Mouse (Mus musculus): ENCODE data around the gene Pcyt2. TPM values are rescaled to one million over a fixed set of nuclear protein-coding genes. Genes with fewer than 3 reads are reported as not detected.
"Not testable (repeated sequence)": the region's sequence is repeated elsewhere in the genome, so short reads cannot be mapped to it uniquely, and the experiment has no call there.

Gene Pcyt2
- total RNA-seq, 4 experiments from 2014 or later = 201 to 310 (median 259) TPM

DNA sequence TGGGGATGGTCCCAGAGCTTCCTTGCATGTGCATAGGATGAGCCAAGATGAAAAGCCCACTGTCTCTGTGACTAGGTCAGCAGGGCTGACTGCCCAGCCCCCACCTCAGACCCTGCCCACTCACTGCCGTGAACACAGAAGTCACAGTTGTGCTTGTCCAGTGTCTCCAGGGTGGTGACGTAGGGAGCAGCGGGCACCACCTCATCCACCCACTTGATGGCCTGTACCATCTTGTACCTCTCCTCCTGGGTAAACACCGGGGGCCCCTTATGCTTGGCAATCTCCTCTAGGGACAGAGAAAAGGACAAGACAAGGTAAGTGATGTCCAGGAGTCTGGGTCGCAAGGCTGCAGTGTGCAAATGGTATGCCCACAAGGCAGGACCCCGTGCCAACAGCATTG is 2.6 kb downstream of the Pcyt2 start:
- no peak for DNase-seq

DNA sequence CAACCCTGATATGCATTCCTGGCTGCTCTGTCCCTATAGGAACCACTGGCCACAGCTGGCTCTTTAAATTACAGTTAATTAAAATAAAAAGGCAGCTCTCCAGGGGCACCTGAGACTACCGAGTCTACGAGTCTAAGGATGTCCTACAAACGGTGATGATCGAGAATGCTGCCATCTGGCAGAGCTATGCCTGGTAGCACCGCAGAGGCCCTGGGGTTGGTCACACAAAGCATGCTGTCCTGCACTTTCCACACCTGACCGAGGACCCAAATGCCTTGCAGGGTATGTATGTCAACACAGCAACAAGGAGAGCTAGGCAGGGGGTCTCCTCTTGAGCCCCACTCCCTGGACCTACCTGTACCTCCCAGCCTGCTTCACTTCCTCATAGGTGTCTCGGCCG is 3.8 kb downstream of the Pcyt2 start:
- DNase-seq = no peak

DNA sequence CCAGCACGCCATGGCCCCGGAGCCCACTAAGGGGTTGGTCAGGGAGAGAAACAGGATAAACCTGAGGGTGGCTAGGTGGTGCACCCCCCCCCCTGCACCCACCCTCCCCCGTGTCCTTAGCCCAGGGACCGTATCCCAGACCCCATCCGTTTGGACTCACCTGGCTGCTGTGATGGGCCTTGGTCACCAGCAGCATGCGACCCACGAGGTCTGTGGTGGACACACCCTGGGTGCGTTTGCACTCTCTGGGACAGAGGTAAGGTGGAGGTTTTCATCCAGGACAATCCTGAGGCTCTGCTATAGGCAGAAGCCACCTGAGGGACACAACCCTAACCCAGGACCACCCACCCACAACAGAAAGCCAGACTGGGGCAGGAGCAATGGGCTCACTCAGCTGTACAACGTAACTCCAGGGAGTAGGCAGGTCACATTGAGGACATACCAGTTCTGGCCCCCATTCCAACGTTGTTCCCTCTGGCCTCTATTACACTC is 4.2 kb downstream of the Pcyt2 start:
- no peak for DNase-seq

DNA sequence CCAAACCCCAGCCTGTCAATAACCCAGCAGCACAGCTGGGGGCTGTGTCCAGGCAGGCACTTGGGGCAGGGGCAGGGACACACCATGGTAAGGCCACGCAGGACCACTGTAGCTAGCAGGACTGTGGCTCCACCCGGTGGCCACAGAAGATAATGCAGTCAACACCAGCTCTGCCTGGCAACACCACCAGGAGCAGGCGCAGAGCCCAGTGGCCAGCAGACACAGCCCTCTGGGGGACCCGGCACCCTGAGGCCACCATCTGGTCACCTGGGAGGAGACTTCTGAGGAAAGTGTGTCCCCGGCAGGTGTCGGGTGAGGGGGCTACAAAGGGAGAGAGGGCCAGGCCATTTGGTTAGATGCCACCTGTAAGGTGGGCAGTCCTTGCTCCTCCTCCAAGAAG is 5.0 kb downstream of the Pcyt2 start:
- no peak for DNase-seq

DNA sequence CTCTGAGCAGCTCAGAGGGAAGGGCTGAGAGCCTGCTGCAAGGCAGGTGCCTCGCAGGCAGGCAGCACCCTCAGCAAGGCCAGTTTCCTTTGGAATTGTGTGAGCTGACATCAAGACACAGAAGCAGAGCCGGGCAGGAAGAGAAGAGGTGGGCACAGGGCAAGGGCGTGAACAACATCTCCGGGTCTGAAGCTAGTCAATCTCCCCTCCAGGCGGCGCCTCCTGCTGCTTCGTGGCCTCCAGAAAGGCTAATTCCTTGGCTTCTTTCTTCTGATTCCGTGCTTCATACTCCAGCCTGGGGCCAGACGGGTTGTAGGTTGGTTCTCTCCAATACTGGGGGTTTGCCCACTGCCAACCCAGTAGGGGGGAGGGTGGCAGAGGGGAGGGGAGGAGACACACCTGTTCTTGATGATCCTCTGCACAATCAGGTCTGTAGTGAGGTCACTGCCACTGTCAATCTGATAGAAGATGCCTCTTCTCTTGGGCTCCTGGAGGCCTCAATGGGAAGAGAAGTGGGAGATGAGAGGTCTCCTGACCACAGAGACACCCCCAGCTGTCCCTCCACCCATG is 7.2 kb downstream of the Pcyt2 start:
- DNase-seq = no peak

DNA sequence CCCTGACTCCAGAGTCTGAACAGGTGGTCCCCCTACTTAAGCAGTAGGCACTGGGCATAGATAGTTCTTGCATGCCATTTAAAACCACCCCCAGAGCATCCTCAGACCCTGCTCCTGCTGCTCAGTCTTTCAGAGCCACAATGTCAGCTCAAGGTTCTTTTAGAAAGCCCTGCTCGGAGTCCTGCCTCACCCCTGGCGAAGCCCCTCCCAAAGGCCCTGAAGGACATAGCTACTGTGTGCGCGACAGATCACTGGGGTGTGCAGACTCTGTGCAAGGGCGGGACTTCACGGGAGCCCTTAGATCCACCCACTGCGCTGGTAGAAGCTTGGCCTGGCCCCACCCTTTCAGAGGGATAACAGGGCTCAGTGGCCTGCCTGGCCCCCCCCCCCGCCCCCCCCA is 8.5 kb downstream of the Pcyt2 start:
- DNase-seq = no peak

DNA sequence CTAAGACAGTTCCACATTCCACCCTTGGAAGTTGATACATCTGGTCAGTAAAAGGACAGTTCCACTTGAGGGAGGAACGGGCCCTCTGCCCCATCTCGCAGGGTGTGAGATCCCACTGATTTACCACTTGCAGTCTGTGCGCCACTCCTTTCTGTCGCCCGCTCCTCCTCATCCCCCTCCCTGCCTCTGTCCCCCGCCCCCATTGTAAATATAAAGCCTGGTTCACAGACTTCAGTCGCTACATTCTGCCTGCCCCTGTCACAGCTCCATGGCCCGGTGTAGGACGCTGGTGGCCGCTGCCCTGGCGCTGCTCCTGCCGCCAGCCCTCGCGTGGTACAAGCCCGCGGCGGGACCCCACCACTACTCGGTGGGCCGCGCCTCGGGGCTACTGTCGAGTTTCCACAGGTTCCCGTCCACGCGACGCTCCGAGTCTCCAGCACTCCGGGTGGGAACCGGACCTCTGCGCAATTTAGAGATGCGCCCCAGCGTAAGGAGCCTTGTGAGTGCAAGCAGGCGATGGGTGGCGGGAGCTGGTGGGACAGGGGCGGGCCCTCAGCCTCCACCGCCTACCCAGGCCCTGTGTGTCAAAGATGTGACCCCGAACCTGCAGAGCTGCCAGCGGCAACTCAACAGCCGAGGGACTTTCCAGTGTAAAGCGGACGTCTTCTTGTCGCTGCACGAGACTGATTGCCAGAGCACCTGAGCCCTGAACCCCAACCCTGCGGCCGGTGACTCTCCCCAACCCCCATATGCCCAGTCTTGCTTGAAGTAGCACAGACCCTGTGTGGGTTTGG is 9.3 kb downstream of the Pcyt2 start, which contains the start of gene Npb:
Gene Npb, plus strand, starts transcription at position 237 of the 794 bp plus-strand sequence.
- DNase-seq = no peak

DNA sequence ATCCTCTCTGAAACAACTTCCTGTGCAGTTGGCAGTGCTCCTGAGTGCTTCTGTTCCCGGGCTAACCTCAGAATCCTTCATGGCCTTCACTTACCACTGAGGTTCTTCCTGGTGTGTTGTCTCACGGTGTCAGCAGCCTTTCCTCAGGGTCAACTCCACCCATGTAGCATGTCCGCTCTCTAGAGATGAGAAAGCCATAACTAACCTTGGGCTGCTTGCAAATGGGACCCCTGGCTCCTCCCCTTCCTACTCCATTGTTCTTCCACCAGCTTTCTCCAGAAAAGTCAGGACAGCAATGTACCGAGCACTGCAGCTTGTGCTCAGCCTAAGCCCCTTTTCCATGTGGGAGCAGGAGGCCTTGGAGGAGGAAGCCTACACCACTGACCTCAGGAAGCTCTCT is 11.0 kb downstream of the Pcyt2 start:
- no peak for DNase-seq

DNA sequence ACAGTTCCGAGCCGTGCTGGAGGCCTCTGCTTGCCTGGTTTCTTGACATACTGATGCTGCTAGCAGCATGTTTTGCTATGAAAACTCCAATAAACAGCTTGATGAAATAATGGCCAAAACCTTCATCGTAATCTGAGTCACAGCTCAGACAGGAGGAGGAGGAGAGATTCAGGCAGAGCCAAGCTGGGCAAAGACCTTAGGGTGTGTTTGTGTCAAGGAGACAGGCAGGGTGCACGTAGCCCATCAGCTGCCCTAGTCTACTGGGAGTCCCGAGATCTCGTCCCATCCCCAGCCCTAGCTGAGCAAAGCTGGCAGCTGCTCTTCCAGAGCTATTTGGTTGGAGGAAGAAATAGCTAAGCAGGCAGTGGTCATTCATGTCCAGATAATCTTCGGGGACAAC is 12.1 kb downstream of the Pcyt2 start:
- no peak for DNase-seq

DNA sequence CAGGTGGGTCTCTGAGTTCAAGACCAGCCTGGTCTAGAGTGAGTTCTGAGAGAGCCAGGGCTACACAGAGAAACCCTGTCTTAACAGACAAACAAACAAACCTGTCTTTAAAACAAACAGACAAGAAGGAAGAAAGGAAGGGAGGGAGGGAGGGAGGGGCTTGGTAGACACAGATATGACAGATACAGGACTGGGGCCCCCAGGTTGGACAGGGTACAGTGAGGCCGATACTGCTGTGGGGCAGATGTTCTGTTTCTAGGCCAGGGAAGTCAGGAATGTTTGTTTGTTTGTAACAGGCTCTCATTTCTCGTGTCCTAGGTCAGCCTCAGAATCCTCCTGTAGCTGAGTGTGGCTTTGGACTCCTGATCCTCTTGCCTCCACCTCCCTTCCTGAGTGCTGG is 14.2 kb downstream of the Pcyt2 start:
- DNase-seq = no peak

DNA sequence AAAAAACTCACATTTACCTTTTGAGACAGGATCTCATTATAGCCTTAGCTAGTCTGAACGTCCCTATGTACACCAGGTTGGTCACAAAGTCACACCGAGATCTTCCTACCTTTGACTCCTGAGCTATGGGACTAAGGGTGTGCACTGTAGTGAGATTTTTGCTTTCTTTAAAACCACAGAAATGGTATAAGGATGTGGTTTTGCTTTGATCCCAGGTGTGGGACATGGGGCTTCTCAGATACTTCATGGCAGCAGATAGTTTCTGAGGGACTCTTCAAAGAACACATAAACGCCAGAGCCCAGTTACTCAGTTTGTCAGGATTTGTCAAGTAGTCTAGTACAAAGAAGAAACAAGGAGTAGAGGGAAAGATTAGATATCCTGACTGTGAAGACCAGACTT is 17.0 kb downstream of the Pcyt2 start:
- no peak for DNase-seq

DNA sequence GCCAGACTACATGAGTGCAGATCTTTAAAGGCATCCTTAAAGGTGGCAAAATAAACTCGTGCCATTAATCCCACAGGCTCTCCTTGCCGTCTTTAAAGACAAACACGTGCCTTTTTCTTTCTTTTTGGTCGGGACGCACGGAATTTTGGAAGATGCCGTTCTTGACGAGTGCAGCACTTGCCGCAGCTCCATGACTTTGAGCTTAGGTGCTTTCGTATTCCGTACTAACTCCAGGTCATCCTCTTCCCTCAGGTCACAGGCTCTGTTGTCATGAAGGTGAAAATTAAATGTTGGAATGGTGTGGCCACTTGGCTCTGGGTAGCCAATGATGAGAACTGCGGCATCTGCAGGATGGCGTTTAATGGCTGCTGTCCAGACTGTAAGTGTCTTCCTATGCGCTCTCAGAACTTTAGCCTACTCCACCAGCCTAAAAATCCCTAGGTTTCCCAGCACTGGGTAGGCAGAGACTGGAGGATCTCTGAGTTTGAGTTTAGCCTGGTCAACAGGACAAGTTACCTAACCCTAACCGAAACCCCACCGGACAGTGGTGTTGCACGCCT is 18.7 kb downstream of the Pcyt2 start:
- no peak for DNase-seq

DNA sequence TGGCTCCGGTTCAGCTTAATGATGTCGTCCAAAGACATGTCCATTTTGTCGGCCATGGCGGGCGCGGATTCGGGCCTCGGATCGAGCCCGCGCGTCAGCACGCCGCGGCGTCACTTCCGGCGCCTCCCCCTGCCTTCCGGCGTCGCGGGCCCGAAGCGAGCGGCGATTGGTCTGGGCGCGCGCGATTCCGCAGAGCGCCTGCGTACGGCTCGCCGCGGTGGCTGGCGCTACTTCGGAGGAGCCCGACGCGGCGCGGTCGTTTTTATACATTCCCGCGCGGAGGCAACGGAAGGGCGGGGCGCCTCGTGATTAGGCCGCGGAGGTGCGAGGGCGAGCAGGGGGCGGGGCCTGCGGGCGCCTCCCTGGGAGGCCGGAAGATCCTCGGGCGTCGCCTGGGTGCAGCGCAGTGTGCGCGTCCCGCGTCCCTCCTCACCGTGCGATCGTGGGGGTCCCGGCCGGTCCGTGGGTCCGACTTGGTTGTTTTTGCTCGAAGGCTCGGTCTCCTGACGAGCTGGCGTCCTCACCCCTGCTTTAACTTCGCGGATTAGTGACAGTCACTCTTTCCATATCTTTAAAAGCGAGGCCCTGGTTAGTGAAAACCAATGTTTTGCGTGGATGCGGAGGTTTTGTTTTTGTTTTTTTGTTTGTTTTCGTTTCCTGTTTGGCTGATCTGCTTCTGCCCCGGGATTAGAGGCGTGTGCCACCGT is 19.3 kb downstream of the Pcyt2 start, which contains the start of the genes Alyref and Anapc11:
Gene Alyref, minus strand, starts transcription at position 83 of the 707 bp plus-strand sequence.
Gene Anapc11, plus strand, starts transcription at position 139 of the 707 bp plus-strand sequence.
- DNase-seq = peak; percentile 89

DNA sequence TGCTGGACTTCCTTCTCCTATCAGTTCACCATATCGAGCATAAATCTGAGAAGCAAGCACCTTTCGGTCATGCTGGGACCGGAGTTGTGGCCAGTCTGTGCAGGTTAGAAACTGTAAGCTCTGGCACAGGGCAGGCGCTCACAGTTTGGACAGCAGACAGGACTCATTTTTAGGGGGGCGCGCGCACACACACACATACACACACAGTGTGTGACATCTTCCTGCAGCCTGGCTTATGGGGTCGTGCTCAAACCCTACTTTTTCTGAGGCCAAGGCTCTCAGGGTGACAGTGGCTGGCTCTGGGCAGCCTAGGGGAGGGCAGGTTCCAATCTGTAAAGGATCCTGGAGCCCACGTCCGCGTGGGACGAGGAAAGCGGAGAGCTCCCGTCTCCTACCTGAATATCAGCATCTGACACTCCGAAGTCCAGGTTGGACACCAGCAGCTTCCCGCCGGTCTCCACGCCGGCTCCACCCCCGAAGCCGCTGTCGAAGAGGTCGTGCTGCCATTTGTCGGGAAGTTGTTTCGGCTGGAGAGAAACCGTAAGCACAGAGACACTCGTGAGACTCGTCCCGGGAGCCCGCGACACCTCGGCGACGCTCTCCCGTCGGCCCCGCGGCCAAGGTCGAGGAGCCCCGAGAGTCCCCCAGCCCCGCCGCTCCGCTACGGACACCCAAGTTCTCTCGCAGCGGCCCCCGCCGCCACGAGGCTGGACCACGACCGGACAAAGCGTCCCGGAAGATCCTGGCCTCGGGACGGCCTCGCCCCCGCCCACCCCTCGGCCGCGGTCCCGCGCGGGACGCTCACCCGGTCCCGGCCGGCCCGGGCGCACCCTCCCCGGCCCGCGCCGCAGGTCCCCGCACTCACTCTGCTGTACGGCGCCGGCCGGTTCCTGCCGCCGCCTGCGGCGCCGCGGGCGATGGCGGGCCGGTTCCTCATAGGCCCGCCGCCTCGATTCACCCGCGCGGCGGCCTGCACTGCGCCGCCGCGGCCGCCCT is 20.2 kb downstream of the Pcyt2 start:
- no peak for DNase-seq

DNA sequence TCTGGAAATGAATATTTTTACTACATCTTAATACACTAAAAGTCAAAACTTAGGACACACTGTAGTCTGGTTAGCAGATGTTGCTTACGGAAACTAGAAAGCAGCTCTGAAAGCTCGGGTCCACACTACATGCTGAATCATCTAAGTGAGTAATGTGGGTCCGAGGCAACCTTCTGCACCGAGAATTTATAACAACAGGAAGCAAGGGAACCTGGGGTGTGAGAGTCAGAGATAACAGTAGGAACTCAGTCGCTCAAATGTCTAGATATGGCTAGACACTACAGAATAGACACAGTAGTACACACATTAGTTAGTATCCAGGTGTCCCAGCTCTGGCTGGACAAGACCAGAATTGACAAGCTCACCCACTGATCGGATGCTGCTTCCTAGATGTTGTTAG is 29.2 kb downstream of the Pcyt2 start:
- no peak for DNase-seq

DNA sequence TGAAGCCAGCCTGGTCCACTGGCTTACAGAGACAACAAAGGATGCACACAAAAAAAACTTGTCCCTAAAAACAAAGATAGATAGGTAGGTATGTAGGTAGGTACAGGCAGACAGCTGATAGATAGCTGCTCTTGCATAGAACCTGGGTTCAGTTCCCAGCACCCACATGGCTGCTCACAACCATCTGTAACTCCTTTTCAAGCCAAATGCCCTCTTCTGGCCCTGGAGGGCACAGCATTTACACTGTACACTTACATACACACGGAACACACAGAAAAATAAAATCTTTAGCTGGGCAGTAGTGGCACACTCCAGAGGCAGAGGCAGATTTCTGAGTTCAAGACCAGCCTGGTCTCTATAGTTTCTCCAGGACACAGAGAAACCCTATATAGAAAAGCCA is 33.8 kb downstream of the Pcyt2 start:
- DNase-seq = no peak

DNA sequence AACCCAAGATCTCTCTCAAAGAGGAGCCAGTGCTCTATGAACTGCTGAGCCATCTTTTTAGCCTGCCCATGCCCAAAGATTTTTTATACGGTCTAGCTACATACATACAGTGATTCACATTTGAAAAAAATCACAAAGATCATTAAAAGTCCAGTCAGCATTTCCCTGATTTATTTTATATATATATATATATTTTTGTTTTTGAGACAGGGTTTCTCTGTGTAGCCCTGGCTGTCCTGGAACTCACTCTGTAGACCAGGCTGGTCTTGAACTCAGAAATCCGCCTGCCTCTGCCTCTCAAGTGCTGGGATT is 34.8 kb downstream of the Pcyt2 start:
- DNase-seq = not testable (repeated sequence)

DNA sequence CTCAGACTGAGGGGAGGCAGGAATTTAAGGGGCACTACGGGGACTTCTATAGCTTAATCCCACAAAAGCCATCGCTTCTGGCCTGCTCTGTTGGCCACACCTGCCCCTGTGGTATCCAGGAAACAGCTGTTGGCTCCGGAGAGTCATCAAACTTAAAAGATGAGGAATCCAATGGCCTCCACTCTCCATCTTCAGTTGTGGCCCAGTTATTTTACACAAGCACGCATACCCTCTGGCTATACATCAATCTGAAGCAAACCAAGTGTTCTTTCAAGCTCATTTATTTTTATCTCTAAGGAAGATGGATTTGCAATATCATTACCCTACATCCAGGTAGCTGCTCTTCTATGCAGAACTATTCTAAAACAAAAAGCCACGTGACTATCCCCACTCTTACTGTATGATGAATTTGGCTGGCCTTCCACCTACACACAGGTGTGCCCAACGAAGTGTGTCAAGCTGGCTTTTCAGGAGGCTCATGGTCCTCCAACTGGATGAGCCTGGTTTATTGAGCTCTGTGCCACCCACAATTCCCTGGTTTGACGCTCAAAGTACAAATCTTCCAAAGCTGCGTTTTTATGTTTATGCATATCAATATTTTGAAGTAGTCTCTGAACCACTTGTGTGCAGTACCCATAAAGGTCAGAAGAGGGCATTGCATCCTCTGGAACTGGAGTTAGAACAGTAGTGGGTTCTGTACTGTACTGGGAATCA is 35.3 kb downstream of the Pcyt2 start:
- no peak for DNase-seq

DNA sequence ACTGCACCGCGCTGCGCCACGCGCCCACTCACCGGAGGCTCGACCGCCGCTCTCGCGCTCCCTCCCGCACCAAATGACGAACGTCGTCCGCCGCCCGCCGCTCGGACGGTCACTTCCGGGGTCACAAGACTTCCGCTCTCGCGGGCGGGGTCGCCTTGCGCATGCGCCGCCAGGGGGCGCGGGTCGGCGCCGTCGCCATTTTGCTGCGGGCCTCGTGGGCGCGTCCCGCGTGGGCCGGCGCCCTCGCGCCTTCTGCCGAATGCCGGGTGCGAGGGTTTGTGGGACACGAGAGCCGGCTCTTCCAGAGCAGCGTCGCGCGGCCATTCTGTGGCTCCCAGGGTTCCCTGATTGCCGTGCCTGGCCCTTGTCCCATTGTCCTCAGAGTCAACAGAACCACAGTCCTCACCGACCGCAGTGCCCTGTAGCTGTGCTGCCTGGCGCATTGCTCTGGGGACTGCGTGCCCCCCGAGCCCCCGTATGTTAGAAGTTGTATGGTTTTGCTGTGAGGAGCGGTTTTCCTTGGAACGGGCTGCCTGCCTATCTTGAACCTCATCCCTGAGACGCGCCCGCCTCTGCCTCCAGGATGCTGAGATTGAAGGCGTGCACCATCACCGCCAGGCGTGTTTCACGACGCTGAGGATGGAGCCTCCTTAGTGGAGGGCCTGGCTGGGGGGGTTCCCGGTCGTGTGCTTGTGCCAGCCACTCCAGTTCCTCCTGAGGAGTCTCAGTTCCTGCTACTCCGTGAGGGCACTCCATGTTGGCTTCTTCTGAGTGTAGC is 36.1 kb downstream of the Pcyt2 start, which contains the start of gene Arhgdia:
Gene Arhgdia, minus strand, starts transcription at position 135 of the 778 bp plus-strand sequence.
- DNase-seq = peak; percentile 84

DNA sequence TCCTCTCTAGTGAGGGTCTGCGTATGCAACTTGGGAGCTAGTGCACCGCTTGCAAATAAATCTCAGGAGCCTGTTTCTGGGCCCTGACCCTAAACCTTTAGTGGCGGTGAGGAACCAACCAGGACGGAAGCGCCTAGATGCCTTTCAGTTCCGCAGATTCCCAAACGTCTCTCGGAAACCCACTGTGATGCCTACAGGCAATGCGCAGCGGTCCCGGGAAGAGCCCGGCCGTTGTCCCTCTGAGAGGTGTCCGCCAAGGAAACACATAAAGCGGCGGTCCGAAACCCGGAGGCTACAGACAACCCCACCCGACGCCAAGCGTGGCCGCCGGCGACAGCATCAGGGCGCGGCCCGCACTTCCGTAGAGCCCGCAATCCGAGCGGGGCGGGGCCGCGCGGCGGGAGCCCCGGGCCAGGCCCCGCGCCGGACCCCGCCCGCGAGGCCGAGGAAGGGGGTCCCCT is 36.8 kb downstream of the Pcyt2 start:
- DNase-seq = no peak

Measured in adrenal gland, adult 8-10 months (tissue).